Mouse (Mus musculus) retina, embryonic 14.5 days (tissue): ENCODE data around the gene Dis3l2.
A peak's percentile ranks its signal among the peaks of the same experiment; 100 is the strongest.

Experiments
- DNase-seq: peaks from one replicate; pipeline ENCODE4 v3.0.0-alpha.2; 2015; ENCODE audit warnings: low spot score

Gene Dis3l2

DNA sequence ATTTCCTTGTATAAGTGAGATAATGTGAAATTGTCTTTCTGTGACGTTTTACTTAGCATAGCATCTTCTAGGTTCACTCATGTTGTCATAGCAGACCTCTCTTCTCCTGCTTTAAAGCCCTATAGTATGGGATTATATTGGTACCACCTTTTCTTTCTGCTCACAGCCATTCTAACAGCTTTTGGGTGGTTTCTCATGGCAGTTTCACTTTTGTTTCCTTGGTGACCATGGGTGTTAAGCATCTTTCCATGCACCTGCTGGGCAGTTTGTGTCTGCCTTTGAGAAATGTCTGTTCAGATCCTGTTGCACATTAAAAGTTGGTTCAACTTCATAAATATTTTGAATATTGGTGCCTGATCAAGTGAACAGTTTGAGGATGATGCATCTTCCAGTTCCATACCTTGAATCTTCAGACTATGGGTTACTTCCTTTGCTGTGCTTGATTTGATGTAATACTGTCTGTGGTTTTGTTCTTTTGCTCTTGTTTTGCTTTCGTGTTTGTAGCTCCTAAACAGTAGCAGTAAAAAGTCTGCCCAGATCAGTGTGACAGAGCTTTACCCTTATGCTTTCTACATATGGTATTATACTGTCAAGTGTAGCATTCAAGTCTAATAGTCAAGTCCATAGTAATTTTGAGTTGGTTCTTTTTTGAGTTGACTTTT is 29.7 kb downstream of the Dis3l2 start:
- no peak for DNase-seq

DNA sequence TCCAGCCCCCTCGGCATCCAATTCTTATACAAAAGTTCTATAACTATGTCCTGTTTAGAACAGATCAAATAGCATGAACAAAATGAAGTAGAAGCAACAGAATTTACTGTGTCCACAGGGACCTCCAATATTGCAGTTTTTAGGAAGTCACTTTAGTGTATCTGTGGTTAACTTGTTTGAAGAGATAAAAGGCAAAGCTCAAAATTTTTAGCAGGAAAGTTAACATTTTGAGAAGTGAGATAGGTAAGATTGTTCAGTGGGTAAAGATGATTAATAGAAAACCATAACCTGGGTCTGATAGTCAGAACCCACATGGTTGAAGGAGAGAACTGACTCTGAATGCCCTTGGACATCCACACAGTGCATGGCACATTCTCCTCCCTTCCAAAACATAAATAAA is 32.8 kb downstream of the Dis3l2 start:
- no peak for DNase-seq

- DNase-seq: no peak
These were observed 39.3 kb downstream of the Dis3l2 start for GRCm38 (mm10) chr1:86742896-86743295.

DNA sequence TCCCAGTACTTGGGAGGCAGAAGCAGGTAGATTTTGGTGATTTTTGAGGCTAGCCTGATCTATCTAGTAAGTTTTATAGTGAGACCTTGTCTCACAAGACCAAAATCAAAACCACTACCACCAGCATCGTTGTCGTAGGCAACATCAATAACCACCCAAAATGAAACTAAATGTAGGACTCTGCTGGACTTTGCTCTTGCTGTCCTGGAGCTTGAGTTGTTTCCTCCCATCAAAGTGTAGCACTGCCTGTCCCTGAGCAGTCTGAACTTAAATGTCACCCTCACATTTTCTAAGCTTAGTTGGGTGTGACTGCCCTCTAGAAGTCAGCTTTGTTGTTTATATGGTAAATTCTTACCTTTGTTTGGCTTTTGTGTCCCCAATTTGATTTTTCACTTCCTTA is 43.4 kb downstream of the Dis3l2 start:
- no peak for DNase-seq

DNA sequence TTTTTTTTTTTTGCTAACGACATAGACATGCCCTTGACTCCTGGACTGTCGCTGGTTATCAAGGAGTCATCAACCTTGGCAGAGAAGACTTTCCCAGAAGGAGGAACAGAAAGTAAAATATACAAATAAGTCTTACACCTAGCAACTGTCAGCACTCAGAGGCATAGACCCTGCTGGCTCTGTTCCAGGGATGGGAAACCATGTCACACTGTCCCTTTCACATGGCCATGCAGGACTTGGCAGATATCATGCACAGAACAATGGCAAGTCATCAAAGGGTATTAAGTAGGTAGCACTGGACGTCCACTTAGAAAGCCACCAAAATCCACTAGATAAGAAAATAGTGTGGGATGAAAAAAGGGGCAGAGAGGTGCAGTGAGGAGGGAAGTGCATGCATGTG is 46.5 kb downstream of the Dis3l2 start:
- DNase-seq: no peak

- no peak for DNase-seq
These were observed 49.8 kb downstream of the Dis3l2 start for GRCm38 (mm10) chr1:86753416-86753815.

DNA sequence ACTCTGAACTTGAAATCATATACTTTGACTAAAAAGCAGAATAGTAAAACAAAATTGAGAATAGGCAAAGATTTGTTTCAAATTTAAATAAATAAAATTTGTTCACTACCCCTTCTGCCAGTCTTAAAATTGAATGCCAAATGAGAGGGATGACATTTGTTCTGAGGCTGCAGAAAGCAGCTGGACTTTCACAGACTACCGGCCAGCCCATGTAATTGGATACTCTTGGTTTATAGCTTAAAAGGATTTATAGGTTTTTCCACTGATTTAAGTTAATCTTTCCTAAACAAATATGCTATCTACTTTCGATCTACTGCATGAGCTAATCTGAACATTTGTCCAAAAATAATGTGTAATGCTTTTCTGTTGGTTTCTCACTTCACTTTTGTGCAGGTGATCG is 50.7 kb downstream of the Dis3l2 start:
- peak; percentile 1 for DNase-seq

DNA sequence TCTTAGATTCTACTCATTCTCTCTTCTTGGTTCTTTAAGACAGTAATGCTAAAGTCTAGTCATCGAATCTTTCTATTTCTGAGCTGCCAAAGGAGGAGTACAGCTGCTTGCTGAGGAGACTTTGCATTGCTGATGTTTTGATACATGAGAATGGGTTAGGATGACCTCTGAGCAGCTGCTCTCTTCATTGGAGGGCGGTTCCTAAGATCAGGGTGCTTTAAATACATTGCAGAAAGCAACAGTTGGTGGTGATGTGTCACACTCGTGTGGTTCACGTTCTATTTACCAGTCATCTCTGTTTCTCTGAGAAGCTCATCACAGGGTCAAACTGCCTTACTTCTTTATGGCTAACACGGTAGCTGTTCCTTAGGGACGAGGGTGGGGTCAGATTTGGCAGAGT is 54.5 kb downstream of the Dis3l2 start:
- no peak for DNase-seq

GRCm38 (mm10) chr1:86762161-86762560 is 58.6 kb downstream of the Dis3l2 start:
- DNase-seq: no peak

DNA sequence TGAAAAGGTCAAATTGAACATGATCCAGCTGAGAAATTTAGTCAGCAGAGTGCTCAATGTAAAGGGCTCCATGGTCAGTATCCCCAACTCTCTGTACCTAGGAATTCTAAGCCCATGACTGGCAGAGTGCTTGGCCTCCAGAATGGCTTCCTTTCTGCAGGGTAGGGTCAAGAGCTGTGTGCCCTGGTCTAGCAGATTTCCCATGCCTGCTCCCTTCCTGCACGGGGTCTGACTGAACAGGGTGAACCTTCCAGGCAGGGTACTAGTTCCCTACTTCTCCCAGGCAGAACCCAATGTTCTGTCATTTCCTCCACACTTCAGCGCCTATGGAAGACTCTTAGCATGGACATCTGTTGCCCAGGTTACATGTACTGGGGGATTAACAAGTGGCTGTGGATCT is 97.6 kb downstream of the Dis3l2 start:
- no peak for DNase-seq

GRCm38 (mm10) chr1:86811756-86812155 is 108.1 kb downstream of the Dis3l2 start:
- DNase-seq: no peak

DNA sequence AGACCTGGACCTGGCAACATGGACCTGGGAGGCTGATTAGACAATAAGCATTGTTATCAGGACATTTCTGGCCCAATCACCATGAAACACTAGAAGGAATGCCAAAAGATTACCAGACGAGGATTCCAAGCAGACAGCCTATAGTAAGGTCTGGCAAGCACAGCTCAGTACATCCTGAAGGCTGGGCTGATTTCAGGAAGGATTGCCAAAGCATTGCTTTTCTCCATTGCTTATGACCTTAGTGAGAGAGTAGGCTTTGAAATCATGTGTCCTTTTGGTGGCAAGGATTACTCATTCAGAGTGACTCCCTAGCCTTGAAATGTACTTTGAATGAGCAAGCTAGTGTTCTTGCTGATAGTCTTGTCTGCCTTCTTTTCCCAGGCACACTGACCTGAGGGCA is 118.7 kb downstream of the Dis3l2 start:
- DNase-seq: no peak

GRCm38 (mm10) chr1:86834351-86834987 is 130.9 kb downstream of the Dis3l2 start:
- DNase-seq: no peak

- no peak for DNase-seq
These were observed 131.4 kb downstream of the Dis3l2 start for GRCm38 (mm10) chr1:86834988-86835387.

- no peak for DNase-seq
These were observed 147.1 kb downstream of the Dis3l2 start for GRCm38 (mm10) chr1:86850754-86851153.

- DNase-seq: no peak
These were observed 155.3 kb downstream of the Dis3l2 start for GRCm38 (mm10) chr1:86858876-86859275.

DNA sequence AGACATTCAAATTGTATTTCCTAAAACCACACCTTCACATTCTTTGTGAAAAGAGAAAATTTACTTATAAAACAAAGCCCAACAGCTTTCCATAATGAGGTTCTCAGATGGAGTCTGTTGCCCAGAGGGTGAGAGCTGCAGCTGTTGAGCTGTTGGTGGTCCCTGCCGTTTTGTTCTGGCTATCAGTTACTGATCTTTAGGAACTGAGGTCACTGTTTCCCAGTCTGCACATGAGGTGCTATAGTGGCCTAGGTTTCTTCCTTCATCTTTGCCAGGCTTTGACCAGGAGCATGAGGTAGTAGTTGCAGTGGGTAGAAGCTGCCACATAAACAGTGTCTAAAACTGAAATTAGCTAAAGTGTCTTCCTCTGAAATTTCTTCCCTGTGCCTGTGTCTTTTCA is 155.8 kb downstream of the Dis3l2 start:
- DNase-seq: no peak

DNA sequence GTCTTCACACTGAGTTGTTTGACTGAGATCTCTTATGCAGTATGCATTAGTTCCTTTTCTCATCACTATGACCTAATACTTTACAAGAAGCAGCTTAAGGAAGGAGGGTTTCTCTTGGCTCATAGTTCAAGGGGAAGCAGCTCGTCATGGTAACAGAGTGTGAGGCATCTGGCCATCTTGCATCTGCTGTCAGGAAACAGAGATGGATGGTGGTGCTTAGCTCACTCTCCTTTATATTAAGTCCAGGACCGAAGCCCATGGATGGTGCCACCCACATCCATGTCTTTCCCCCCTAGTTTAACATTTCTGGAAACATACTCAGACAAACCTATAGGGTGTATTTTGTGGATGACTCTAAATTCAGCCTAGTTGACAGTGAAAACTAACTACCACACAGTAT is 170.1 kb downstream of the Dis3l2 start:
- DNase-seq: no peak

DNA sequence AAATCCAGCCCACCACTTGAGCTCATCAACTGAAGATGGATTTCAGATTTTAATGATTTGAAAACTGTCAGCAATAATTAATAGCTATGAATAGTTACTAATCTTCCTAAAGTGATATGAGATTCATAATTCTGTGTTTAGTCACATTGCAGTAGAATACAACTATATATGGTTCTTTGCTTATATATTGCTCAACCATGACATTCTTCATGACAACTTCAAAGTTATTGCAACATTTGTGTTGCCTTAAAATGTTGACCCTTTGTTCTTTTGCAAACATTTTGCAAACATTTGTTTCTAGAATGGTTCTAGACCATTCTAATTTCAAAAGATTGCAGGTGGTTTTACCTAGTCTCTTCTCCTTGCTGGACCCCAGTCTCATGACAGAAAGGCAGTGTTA is 175.1 kb downstream of the Dis3l2 start:
- no peak for DNase-seq

GRCm38 (mm10) chr1:86879547-86879946 is 175.9 kb downstream of the Dis3l2 start:
- DNase-seq: no peak

DNA sequence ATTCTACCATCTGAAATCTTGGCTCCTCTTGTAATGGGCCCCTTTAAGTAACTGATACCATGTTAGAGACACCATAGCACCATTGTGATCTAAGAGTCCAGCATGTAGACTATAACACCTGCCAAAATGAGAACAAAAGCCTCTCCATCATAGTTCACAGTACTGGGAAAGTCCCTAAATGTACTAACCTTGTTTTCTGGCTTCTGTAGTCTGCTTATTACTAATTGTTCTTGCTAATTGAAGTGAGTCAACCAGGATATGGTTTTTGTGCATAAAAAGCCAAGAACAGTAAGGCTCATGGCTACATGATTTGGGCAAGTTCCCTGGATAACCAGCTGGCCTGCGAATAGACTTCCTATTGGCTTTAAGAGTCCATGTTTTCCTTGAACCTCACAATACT is 183.5 kb downstream of the Dis3l2 start:
- no peak for DNase-seq

DNA sequence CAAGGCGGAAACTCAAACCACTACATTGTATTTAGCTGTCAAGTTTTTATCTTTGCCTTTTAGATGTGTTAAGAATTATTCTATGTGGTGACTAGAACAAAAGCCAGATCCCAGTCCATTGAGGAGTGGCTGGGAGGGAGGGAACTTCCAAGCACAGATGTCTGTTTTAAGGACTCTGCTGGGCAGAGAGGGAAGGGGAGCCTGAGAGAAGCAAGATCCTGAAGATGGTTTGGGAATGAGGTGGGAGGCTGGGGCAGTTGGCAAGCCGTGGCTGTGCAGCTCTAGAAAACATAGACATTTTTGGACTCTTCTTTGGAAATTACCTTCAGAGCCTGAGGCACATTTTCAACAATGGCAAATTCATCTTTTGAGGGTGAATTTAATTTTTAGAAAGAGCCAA is 208.9 kb downstream of the Dis3l2 start:
- DNase-seq: no peak

GRCm38 (mm10) chr1:86913896-86914295 is 210.3 kb downstream of the Dis3l2 start:
- DNase-seq: no peak

GRCm38 (mm10) chr1:86914697-86915096 is 211.1 kb downstream of the Dis3l2 start:
- no peak for DNase-seq
